Mouse (Mus musculus) kidney, adult 18-20 months (tissue): ENCODE data around the gene 1700019D03Rik.
"Not testable (repeated sequence)": the region's sequence is repeated elsewhere in the genome, so short reads cannot be mapped to it uniquely, and the experiment has no call there.

Experiments
- DNase-seq: peaks from one replicate; pipeline ENCODE4 v3.0.0; 2021

Gene 1700019D03Rik

DNA sequence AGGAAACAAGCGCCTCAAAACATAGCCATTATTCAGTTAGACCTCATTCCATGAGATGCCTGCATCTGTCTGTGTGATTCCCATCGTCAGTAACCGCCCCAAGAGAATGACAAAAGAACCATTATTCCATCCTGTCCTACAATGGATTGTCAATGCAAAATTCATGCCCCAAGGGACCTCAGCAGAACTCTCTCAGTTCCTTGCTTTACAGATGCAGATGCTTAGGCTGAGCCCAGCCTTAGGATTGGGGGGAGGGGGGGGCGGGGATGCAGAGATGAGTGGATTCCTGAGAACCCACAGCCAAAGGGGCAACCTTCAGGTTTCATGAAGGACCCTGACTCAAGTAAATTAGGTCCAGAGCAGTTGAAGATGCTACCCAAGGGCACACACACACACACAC lies 66.4 kb downstream of the 1700019D03Rik start:
- no peak for DNase-seq

DNA sequence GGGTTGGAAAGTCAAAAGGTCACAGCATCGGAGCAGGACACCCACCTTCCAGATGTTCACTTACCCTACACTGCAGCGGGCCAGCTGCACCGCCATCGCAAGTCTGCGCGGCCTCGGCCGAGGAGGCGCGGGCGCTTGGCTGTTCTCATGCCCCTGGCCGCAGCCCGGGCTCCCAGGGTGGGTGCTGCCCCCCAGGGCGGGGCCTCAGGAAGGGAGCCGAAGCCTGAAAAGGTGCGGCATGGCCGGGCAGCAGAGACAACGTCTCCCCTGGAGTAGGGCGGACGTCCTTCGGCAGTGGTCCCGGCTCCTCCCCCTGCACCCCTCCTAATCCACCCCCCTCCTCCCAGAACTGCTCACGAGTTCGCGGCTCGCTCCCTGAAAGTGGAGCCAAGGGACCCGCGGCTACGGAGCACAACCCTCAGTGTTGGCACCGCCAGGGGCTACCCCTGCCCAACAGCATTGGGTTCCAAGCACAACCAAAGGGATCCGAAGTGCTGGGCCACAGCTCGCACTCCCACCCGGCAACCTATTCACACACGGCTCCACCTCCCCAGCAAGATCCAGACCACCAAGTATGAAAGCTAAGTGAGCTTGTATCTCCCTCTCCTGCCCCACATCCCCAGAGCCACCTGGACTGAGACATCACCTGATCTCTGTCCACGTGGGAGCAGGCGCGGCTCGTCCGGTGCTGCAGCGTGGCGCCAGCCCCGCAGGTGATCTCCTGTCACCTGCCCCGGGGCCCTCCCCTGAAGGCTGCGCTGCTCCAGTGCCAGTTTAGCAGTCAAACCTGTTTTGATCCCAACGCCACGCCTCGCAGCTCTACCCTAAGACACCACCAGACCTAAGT lies 67.2 kb downstream of the 1700019D03Rik start:
- DNase-seq, result peak; percentile 34

DNA sequence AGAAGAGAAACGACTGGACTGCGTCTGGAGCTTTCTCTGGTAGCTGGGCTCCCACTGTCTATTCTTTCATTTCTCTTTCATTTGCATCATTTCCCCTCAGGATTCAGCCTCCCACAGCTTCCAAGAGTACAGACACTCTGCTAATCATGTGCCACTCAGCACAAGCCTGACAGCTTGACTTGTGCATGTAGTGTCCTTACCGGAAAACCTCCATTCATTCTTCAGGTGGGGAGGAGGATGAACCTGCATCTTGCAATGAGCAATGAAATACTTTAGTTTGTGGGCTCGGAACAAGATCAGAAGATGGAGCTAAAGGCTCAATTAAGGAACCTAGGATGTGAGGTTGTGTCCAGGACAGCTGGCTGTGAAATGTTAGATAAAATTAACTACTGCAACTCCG lies 67.8 kb downstream of the 1700019D03Rik start:
- DNase-seq, result no peak

DNA sequence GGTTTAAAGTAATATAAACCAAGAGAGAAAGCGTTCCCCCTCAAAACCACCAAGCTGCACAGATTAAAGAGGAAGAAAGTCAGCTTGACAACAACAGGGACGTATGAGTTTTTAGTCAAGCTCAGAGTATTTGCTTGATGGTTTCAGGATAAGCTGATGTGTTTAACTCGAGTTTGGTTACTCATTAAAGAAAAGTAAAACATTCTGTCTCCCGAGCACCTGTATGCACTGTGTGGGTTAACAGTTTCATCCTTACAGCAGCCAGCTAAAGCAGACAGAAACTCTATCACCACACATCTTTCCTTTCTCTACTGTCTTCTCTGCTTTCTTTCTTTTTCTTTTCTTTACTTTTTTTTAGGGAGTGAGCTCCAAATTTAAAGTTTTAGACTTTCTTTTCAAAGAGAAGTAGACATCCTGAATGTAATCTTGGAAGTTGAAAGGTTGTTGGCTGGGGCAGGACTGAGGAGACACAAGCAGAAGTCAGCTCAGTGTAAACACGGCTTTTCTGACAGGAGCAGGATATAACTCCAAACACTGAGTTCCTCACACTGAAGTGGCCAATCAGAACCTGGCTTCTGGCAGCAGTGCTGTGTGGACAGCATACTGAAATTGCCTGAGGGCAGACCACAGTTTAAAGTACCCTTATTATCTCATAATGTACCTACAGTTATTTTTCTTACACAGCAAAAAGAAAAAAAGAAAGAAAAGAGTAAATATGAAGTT lies 68.7 kb downstream of the 1700019D03Rik start:
- DNase-seq, result no peak

DNA sequence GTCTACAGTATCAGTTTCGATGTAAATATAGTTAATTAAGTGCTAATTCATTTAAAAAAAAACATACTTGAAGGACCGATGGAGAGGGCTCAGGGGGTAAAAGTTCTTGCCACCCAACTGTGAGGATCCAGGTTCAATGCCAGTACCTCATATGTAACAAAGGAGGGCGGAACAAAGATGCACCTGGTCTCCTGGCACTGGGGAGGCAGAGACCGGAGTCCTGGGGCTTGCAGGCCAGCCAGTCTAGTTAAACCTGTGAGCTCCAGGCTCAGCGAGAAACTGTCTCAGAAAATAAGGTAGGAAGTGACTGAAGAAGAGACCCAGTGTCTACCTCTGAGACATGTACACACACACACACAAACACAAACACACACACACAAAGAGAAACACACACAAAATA lies 72.1 kb downstream of the 1700019D03Rik start:
- no peak for DNase-seq

DNA sequence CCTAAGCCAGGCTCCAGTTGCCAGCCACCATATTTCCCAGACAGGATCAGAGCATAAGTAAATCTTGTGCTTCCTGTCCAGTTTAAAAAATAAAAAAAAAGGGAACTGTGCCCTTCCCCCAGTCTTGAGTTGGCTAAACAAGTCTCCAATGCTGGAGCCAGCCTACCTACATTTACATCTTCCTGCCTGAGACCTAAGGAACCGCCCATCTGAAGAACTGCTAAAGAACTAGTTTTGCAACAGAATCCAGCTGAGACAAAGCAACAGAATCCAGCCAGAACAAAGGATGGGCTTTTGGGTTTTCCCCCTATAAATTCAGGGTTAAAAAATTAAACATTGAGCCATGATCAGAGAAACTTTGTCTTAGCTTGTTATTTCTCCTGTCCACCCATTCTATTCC lies 81.0 kb downstream of the 1700019D03Rik start:
- no peak for DNase-seq

DNA sequence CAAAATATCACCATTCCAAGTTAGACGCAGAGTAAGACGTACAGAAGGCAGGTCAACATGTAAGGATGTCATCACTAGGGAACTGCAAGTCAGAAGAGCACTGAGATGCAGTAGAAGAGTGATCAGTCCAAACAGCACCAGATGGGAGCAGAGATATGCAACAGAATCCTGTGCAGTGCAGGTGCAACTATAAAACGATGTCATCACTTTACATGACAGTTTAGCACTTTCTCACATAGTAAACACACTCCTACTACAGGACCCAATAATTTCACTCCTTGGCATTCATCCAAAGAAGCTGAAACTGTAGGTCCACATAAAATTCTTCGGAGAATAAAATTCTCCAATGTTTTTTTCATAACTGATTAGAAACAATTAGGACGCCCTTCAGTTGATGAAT lies 85.5 kb downstream of the 1700019D03Rik start:
- no peak for DNase-seq

DNA sequence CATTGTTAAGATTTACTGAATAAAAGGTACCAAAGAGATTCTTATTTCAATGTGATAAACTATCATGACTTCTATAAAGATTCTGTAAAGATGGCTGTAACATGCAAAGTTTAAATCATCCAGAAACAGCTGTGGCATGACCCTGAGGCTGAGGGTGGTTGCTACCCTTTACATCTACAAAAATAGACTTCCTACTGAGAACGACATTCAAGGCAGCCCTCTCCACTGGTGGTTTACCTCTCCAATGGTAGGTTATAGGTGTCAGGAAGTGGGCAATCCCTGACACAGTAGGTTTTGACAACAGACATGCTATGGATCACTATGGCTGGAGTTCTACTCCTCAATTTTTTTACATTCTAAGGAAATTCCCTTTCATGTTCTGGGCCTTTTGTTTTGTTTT lies 95.5 kb downstream of the 1700019D03Rik start:
- not testable (repeated sequence) for DNase-seq

DNA sequence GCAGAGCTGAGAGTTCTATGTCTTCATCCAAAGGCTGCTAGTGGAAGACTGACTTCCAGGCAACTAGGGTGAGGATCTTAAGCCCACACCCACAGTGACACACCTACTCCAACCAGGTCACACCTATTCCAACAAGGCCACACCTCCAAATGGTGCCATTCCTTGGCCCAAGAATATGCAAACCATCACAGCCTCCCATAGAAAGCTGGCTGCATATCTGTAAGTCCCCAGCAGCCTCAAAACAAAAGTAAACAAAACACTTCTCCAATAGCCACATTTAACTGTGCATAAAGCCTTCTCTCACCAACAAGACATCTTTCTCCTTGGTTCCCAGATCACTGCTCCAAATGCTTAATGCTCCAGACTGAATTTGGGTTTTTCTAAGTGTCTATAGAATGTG lies 101.1 kb downstream of the 1700019D03Rik start:
- DNase-seq, result not testable (repeated sequence)

DNA sequence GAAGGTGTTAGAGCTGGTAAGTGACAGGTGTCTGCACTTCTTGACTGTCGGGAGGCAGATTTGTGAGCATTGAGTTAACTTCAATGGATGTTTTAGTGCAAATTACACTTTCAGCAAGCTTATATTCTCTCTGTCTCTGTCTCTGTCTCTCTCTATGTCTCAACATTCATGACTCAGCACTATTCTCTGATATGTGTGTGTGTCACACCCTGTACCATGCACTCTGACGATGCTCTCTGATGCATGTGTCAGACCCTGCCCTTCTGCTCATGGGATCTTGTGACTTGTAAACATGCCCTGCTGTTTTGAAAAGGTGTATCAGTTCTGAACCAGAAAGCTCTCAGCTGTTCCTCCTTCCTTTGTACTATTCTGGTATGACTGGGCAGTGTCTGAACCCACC lies 103.3 kb downstream of the 1700019D03Rik start:
- no peak for DNase-seq

DNA sequence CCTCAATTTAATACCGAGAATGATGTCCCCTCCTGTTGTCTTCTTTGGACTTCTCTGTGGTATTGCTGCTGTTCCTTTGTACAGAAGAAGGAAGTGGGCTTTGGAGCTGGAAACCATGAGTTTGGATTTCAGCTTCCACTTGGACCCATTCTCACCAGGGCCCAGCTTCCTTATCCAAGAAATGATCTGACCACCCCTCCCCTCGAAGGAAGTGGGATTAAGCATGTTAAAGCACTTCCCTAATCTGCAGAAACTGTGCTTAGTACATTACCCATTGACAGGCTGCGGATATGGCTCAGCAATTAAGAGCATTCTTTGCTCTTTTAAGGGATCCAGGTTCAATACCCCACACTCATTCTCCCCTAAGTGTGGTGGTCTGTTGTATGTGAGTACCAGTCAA lies 110.2 kb downstream of the 1700019D03Rik start:
- no peak for DNase-seq

DNA sequence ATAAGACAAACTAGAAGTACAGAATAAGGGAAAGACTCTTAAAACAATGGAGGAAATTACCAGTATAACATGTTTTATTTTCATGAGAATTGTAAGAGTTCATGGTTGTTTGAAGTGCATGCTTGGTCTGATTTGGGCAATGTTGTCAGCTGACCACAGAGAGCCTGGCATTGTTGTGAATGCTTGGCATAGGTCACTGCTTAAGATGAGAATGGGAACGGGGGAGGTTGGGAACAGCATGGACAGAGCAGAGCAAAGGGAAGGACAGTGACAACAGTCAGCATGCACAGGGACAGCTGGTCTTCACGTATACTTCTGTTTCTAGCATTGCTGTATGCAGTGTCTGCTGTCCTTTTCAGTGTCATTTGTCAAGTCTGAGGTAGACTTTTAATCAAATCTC lies 135.8 kb downstream of the 1700019D03Rik start:
- DNase-seq, result no peak
